Mouse (Mus musculus) intestine, embryonic 14.5 days (tissue): ENCODE results near the gene Ppp1r12b. TPM values are rescaled to one million over a fixed set of nuclear protein-coding genes. Genes with fewer than 3 reads are reported as not detected.

ENCODE experiments used
- ATAC-seq: fragments of 200-750 bp; cut with Nextera tagmentation; replicated peaks from 2 replicates; pipeline ENCODE4 v1.8.0; 2017; ENCODE audit warnings: low read depth, moderate number of reproducible peaks, moderate TSS enrichment, moderate library complexity; ENCODE audit not compliant: low FRiP score, low TSS enrichment
- DNase-seq: peaks from one replicate; pipeline ENCODE4 v3.0.0-alpha.2; 2018; ENCODE audit warnings: low spot score
- H3K27ac ChIP-seq: fragments of 300-500 bp; sonication (generic); 2 replicates; pipeline ENCODE4 v1.5.1; 2014; ENCODE audit warnings: low read depth, mild to moderate bottlenecking, control low read depth
- H3K27me3 ChIP-seq: fragments of 300-500 bp; sonication (generic); replicated peaks from 2 replicates; pipeline ENCODE4 v1.6.1; 2014; ENCODE audit warnings: low read length, control low read depth; ENCODE audit not compliant: control insufficient read depth, insufficient read depth
- H3K36me3 ChIP-seq: fragments of 300-500 bp; sonication (generic); 2 replicates; pipeline ENCODE4 v1.6.1; 2014; ENCODE audit warnings: low read length, control low read depth; ENCODE audit not compliant: control insufficient read depth, insufficient read depth
- H3K4me1 ChIP-seq: fragments of 300-500 bp; sonication (generic); replicated peaks from 2 replicates; pipeline ENCODE4 v1.6.1; 2014; ENCODE audit warnings: low read length, control low read depth, mixed read lengths; ENCODE audit not compliant: control insufficient read depth, insufficient read depth
- H3K4me2 ChIP-seq: fragments of 300-500 bp; sonication (generic); 2 replicates; pipeline ENCODE4 v1.6.1; 2014; ENCODE audit warnings: low read length
- H3K4me3 ChIP-seq: fragments of 300-500 bp; sonication (generic); 2 replicates; pipeline ENCODE4 v1.5.1; 2014; ENCODE audit warnings: low read depth, low read length, control low read depth, mixed read lengths
- H3K9ac ChIP-seq: fragments of 300-500 bp; sonication (generic); 2 replicates; pipeline ENCODE4 v1.6.1; 2014; ENCODE audit warnings: mild to moderate bottlenecking, low read length
- H3K9me3 ChIP-seq: fragments of 300-500 bp; sonication (generic); 2 replicates; pipeline ENCODE4 v1.6.1; 2016; ENCODE audit warnings: low read length, control low read depth; ENCODE audit not compliant: control insufficient read depth
- WGBS: fragments of 180-500 bp; shearing (Covaris S2); extraction: QIAGEN DNeasy Blood & Tissue Kit; methylation state at CpG from one replicate; pipeline ENCODE4 v1.1.7; 2014; 5-methylcytosine and 5-hydroxymethylcytosine counted together
- microRNA-seq: library from miRNA; unstranded; fragments of <30 nt; microRNA quantifications from one replicate; pipeline ENCODE4, GENCODE M21; 2016
- polyA plus RNA-seq: library from polyadenylated mRNA; unstranded; fragments of >200 nt; fragmentation: Nextera tagmentation; extraction: Ambion mirVana; gene quantifications from 2 replicates; pipeline ENCODE4 v1.2.1, GENCODE M21; 2014

The Ppp1r12b gene
- polyA plus RNA-seq, 1 experiment from 2014 or later, result 34.0 TPM

GRCm38 (mm10) chr1:134708801-134709385 lies 246.8 kb downstream of the Ppp1r12b start:
- peak; percentile 54; the same call in 1 of the 2 replicates for ATAC-seq

GRCm38 (mm10) chr1:134708274-134708673 lies 247.5 kb downstream of the Ppp1r12b start:
- ATAC-seq (peak; percentile 28; the same call in 1 of the 2 replicates), DNase-seq (no peak)
- H3K9me3 ChIP-seq, result no peaks in the 10 kb centered on the region
- peaks cover 12% of the 10 kb centered on the region for H3K4me1 ChIP-seq
- H3K4me3 ChIP-seq, result peak overlapping the region; percentile 50
- H3K4me2 ChIP-seq, result peak overlapping the region; percentile 61
- 12% methylated on average over 8 of the region's 8 CpGs for WGBS
- H3K27me3 ChIP-seq, result peaks cover 10% of the 10 kb centered on the region; the same call in 1 of the 2 replicates
- no peak overlapping the region for H3K27ac ChIP-seq
- peak overlapping the region; percentile 52; the same call in 1 of the 2 replicates for H3K9ac ChIP-seq
- no peaks in the 10 kb centered on the region for H3K36me3 ChIP-seq

More at GRCm38 (mm10) chr1:134708801-134709385, 246.8 kb downstream of the Ppp1r12b start:
- peaks cover 10% of the 10 kb centered on the region; the same call in 1 of the 2 replicates for H3K27me3 ChIP-seq
- H3K36me3 ChIP-seq, result no peaks in the 10 kb centered on the region
- WGBS, result under 1% methylated on average over 30 of the region's 46 CpGs
- DNase-seq, result peak; percentile 85
- peak overlapping the region; percentile 52 for H3K9ac ChIP-seq
- H3K4me2 ChIP-seq, result peak overlapping the region; percentile 61
- peaks cover 12% of the 10 kb centered on the region for H3K4me1 ChIP-seq
- no peak overlapping the region for H3K27ac ChIP-seq
- no peaks in the 10 kb centered on the region for H3K9me3 ChIP-seq
- peak overlapping the region; percentile 50 for H3K4me3 ChIP-seq

- DNase-seq (no peak), ATAC-seq (no peak)
- Histone ChIP-seq H3K27ac (no peak overlapping the region), H3K4me2 (no peak overlapping the region), H3K27me3 (peaks cover 10% of the 10 kb centered on the region; the same call in 1 of the 2 replicates), H3K9ac (no peak overlapping the region), H3K9me3 (no peaks in the 10 kb centered on the region), H3K36me3 (no peaks in the 10 kb centered on the region), H3K4me3 (no peak overlapping the region), H3K4me1 (peaks cover 9% of the 10 kb centered on the region)
- WGBS, result 77% methylated on average over 3 of the region's 3 CpGs
These were observed 248.2 kb downstream of the Ppp1r12b start for GRCm38 (mm10) chr1:134707516-134707915.

GRCm38 (mm10) chr1:134706549-134706948 lies 249.2 kb downstream of the Ppp1r12b start:
- H3K36me3 ChIP-seq, result no peaks in the 10 kb centered on the region
- no peak overlapping the region for H3K4me3 ChIP-seq
- no peak overlapping the region for H3K9ac ChIP-seq
- peaks cover 10% of the 10 kb centered on the region; the same call in 1 of the 2 replicates for H3K27me3 ChIP-seq
- H3K27ac ChIP-seq, result no peak overlapping the region
- H3K4me1 ChIP-seq, result peaks cover 9% of the 10 kb centered on the region
- no peak for ATAC-seq
- 69% methylated on average over 2 of the region's 2 CpGs for WGBS
- DNase-seq, result no peak
- H3K9me3 ChIP-seq, result no peaks in the 10 kb centered on the region
- no peak overlapping the region for H3K4me2 ChIP-seq

Small RNAs within 50 kb of the gene (microRNA-seq; reads per million reads assigned to microRNA genes)
- gene Gm22232, result not detected

Other genes starting within 250 kb of the Ppp1r12b start
- 32.9 and 36.8 TPM in 2 replicates for gene Ube2t, start 6.6 kb upstream of the Ppp1r12b start, polyA plus RNA-seq
- gene Lgr6, start 149.3 kb upstream of the Ppp1r12b start, polyA plus RNA-seq, result 0.69 and 0.97 TPM in 2 replicates
- 2.0 TPM in 2 replicates for gene Ptpn7, start 176.8 kb upstream of the Ppp1r12b start, polyA plus RNA-seq
- 54.2 and 55.1 TPM in 2 replicates for gene Arl8a, start 190.9 kb upstream of the Ppp1r12b start, polyA plus RNA-seq
- 0.35 and 0.50 TPM in 2 replicates for gene Gpr37l1, start 211.7 kb upstream of the Ppp1r12b start, polyA plus RNA-seq